Mouse (Mus musculus) gastrocnemius, postnatal 36 days (tissue): ENCODE measurements around the gene Lrrc45. TPM values are rescaled to one million over a fixed set of nuclear protein-coding genes. Genes with fewer than 3 reads are reported as not detected.
"Not testable (repeated sequence)": the region's sequence is repeated elsewhere in the genome, so short reads cannot be mapped to it uniquely, and the experiment has no call there.

Experiments used
- DNase-seq, 2 experiments: peaks; one replicate each; pipeline ENCODE4 v3.0.0; 2022
- intact Hi-C: fragments of 180-260 bp; cut with DNase I; formaldehyde crosslinking; loops from one replicate; pipeline ENCODE4 v1.15.1; 2025
- total RNA-seq, 2 experiments: library from RNA; stranded (reverse); gene quantifications; 2 replicates each; pipeline ENCODE4 v1.2.3; 2021

The Lrrc45 gene
- total RNA-seq, 2 experiments from 2014 or later: 3.7 to 4.1 TPM

DNA sequence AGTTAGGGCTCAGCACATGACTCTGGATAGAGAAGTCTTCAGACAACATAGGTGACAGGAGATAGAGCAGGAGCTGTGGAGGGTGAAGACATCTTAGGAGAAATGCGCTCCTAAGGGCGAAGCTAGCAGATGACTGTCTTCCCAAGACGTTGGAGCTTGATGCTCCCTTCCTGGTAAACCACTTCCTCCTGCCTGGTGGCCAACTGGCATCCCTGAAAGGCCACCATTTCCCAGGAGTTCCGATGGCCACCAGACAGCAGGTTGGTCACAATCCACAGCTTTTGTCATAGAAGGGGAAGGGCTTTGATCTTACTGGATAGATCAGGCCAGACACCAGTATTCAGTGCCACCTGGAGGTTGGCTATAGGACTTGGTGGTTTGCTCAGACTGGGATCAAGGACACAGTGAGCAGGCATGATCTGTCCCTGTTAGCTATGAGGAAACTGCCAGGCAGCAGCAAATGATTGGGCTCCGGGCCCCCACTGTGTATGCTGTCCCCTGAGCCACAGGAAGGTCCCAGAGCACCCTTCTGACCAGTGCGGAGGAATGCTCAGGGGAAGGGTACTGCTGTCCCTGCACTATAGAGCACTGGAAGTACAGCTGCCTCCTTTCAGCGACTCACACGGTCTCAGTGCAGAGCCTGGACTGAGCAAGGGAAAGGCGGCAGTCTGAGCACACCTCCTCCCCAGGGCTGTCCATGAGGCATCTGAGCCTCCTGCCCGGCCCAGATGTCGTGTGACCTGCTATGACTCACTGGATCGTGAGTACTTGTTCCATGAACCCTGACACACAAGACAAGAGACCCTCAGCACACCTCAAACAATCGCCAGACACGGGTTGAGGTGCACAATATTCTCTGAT, 48.3 kb downstream of the Lrrc45 start:
- intact Hi-C loops: no loop called here

DNA sequence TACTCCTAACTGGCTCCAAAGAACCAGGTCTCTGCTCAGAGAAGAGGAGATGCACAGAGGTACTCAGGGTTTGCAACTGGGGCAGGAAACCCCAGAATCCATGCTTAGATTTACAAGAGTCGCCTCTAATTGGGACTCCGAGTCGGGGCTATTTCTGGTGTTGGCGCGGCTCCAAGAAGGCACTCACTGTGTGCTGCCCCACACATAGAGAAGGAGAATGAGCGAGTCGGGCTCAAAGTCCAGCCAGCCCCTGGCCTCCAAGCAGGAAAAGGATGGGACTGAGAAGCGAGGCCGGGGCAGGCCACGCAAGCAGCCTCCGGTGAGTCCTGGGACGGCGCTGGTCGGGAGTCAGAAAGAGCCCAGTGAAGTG, 48.9 kb downstream of the Lrrc45 start, which contains the start of gene Hmga1b:
Gene Hmga1b (plus strand): TSS at position 123 of the 370 bp plus-strand sequence.
- intact Hi-C loops, DNase-seq: not testable (repeated sequence)

More for the DNA sequence above, 48.3 kb downstream of the Lrrc45 start:
- no peak for DNase-seq

DNA sequence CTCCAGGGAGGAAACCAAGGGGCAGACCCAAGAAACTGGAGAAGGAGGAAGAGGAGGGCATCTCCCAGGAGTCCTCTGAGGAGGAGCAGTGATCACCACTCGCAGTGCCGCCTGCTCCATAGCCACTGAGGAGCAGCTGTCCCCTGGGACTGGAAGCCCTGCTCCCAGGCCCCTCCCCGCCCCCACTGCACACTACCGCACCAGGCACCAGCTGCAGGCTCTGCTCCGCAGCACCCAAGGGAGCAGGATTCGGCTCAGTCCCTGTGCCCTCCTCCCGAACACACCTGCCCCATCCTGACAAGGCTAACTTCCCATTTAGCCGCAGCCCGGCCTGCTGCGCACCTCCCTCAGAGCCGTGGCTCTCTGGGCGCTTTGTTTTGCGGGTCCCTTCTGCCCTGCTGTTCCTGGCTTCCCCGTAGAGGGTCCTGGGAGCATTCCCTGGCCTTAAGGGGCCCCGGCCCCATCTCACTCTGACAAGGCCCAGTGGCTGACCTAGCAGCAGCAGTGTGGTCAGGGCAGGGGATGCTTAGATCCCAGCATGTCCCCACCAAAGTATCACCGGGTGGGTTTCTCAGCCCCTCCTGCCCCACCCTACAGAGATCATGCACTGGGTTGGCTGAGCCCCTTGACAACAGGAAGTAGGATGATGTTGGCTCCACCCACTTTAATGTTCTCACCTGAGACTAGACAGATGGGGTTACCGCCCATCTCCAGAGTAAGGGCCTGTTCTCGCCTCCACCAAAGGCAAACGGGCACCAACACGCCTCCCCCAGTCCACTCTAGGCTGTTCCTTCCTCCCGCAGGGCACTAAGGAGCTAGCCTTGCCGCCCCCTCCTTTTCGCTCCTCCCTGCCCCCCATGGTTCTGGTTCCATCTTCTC, 49.6 kb downstream of the Lrrc45 start:
- intact Hi-C loops, DNase-seq: not testable (repeated sequence)

DNA sequence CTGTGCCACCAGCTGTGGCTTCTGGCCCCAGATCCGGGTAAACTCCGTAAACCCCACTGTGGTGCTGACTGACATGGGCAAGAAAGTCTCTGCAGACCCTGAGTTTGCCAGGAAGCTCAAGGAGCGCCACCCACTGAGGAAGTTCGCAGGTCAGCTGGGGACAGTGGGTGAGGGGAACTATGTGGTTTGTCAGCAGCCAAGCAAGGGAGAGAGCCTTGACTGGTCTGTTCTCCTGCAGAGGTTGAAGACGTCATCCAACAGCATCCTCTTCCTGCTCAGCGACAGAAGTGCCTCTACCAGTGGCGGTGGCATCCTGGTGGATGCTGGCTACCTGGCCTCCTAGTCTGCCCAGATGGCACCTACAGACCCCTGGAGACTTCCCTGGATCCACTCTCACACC, 53.3 kb downstream of the Lrrc45 start:
- DNase-seq, intact Hi-C loops: not testable (repeated sequence)

DNA sequence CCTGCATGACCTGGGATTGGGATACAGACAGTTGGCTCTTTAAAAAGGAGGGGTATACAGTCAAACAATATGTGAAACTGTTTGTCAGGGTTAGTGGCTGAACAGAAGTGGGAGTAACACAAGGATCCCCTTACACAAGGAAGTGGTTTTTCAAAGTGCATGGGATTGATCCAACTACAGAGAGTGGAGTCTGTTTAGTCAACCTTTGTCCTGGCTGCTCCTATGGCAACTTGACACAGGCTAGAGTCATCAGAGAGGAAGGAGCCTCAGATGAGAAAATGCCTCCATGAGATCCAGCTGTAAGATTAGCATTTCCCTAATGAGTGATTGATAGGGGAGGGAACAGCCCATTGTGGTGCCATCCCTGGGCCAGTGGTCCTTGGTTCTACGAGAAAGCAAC, 54.5 kb downstream of the Lrrc45 start:
- intact Hi-C loops: no loop called here
- no peak for DNase-seq

Other genes with a start within 250 kb of the Lrrc45 start
- 1 to 10 TPM; 4.8 to 6.3 TPM for gene Arl16, start 246.3 kb upstream of the Lrrc45 start, total RNA-seq
- gene Mrpl12, start 229.3 kb upstream of the Lrrc45 start, total RNA-seq: 100 to 1,000 TPM; 142 to 144 TPM
- gene Slc25a10, start 222.1 kb upstream of the Lrrc45 start, total RNA-seq: 1 to 10 TPM; 3.7 to 4.5 TPM
- under 1 TPM; 0.18 to 0.25 TPM for gene Gcgr, start 183.2 kb upstream of the Lrrc45 start, total RNA-seq
- 10 to 100 TPM; 19.9 to 23.8 TPM for gene Mcrip1, start 164.2 kb upstream of the Lrrc45 start, total RNA-seq
- gene Ppp1r27, start 162.8 kb upstream of the Lrrc45 start, total RNA-seq: 100 to 1,000 TPM; 153 to 173 TPM
- 100 to 1,000 TPM; 174 to 203 TPM for gene P4hb, start 140.7 kb upstream of the Lrrc45 start, total RNA-seq
- gene Arhgdia, start 132.3 kb upstream of the Lrrc45 start, total RNA-seq: 10 to 100 TPM; 73.1 to 77.1 TPM
- 10 to 100 TPM; 36.1 to 41.5 TPM for gene Alyref, start 115.6 kb upstream of the Lrrc45 start, total RNA-seq
- gene Anapc11, start 115.5 kb upstream of the Lrrc45 start, total RNA-seq: 10 to 100 TPM; 44.0 to 50.5 TPM
- not detected for gene Npb, start 105.4 kb upstream of the Lrrc45 start, total RNA-seq
- 10 to 100 TPM; 26.7 to 33.5 TPM for gene Pcyt2, start 96.0 kb upstream of the Lrrc45 start, total RNA-seq
- 1 to 10 TPM; 4.5 TPM for gene Sirt7, start 88.7 kb upstream of the Lrrc45 start, total RNA-seq
- gene Mafg, start 80.3 kb upstream of the Lrrc45 start, total RNA-seq: 10 to 100 TPM; 48.3 to 53.7 TPM
- 1 to 10 TPM; 3.2 to 5.8 TPM for gene Pycr1, start 70.2 kb upstream of the Lrrc45 start, total RNA-seq
- gene Myadml2, start 65.8 kb upstream of the Lrrc45 start, total RNA-seq: 100 to 1,000 TPM; 129 to 137 TPM
- gene Notum, start 52.8 kb upstream of the Lrrc45 start, total RNA-seq: not detected
- 10 to 100 TPM; 24.4 to 34.0 TPM for gene Aspscr1, start 41.0 kb upstream of the Lrrc45 start, total RNA-seq
- 10 to 100 TPM; 23.2 to 27.0 TPM for gene Cenpx, start 187 bp upstream of the Lrrc45 start, total RNA-seq
- under 1 TPM; 0.84 to 0.92 TPM for gene Rac3, start 7.5 kb downstream of the Lrrc45 start, total RNA-seq
- gene Dcxr, start 13.4 kb downstream of the Lrrc45 start, total RNA-seq: 1 to 10 TPM; 4.5 to 9.2 TPM
- gene Cbr2, start 18.2 kb downstream of the Lrrc45 start, total RNA-seq: 10 to 100 TPM in 1 of 2 experiments, 1 to 10 TPM in 1; 9.2 to 15.8 TPM
- 10 to 100 TPM; 29.5 to 31.9 TPM for gene Hmga1b, start 48.9 kb downstream of the Lrrc45 start, total RNA-seq
- 1 to 10 TPM; 9.9 to 10.0 TPM for gene Rfng, start 70.3 kb downstream of the Lrrc45 start, total RNA-seq
- gene Gps1, start 70.3 kb downstream of the Lrrc45 start, total RNA-seq: 10 to 100 TPM; 52.6 to 52.7 TPM
- 10 to 100 TPM; 31.3 to 32.9 TPM for gene Dus1l, start 82.5 kb downstream of the Lrrc45 start, total RNA-seq
- gene Fasn, start 110.6 kb downstream of the Lrrc45 start, total RNA-seq: 10 to 100 TPM; 12.5 to 20.0 TPM
- 1 to 10 TPM; 4.1 to 4.9 TPM for gene Ccdc57, start 218.9 kb downstream of the Lrrc45 start, total RNA-seq
- gene Slc16a3, start 234.6 kb downstream of the Lrrc45 start, total RNA-seq: 100 to 1,000 TPM; 365 to 521 TPM